Mouse (Mus musculus): Measurements from ENCODE around the gene Khdc3. TPM values are rescaled to one million over a fixed set of nuclear protein-coding genes. Genes with fewer than 3 reads are reported as not detected.

Gene Khdc3
- total and polyA plus RNA-seq, 3 experiments, result not detected

- DNase-seq (ENCODE audit: low read depth, low spot score), result peak; percentile 90
- peak overlapping the region; percentile 35 for H3K9ac ChIP-seq (ENCODE audit: control insufficient read depth, low read depth, low read length, poor library complexity, severe bottlenecking)
- H3K4me3 ChIP-seq (ENCODE audit: control insufficient read depth in 1 of 2, insufficient read depth in 1 of 2, low read depth in 2 of 2, low read length in 2 of 2), result peak overlapping the region; percentile 7 to 19; a peak in 3 of 4 replicates
- H3K27ac ChIP-seq (ENCODE audit: control insufficient read depth, low read depth, low read length), result peak overlapping the region; percentile 85
- peaks cover 11 to 21% of the 10 kb centered on the region in 2 experiments for H3K4me1 ChIP-seq (ENCODE audit: control insufficient read depth in 1 of 2, insufficient read depth in 2 of 2, low read length in 2 of 2)
- H3K36me3 ChIP-seq (ENCODE audit: control insufficient read depth in 1 of 2, insufficient read depth in 2 of 2, low read length in 2 of 2), result peaks cover 0 to 13% of the 10 kb centered on the region in 2 experiments; a peak in 2 of 4 replicates
- no peaks in the 10 kb centered on the region for H3K27me3 ChIP-seq (ENCODE audit: control insufficient read depth in 1 of 2, insufficient read depth in 2 of 2, low read length in 2 of 2)
- no peaks in the 10 kb centered on the region for H3K9me3 ChIP-seq (replicated peaks; ENCODE audit: insufficient read depth, low read length)
- H3K79me2 ChIP-seq (ENCODE audit: control insufficient read depth, insufficient read depth, low read length, poor library complexity), result no peaks in the 10 kb centered on the region
- TF ChIP-seq SIN3A (IDR thresholded peaks at IDR 0.05; ENCODE audit: low read length), result peak; percentile 83; the same call in 1 of the 2 replicates
- TF ChIP-seq MEF2A (IDR thresholded peaks at IDR 0.05; ENCODE audit: extremely low read depth, insufficient replicate concordance, low read depth, low read length, poor library complexity, severe bottlenecking), result peak; percentile 73; the same call in 1 of the 2 replicates
- no peak for TF ChIP-seq ZMIZ1 (IDR thresholded peaks at IDR 0.05; ENCODE audit: low read depth, low read length)
- TF ChIP-seq POLR2AphosphoS2 (IDR thresholded peaks at IDR 0.05; ENCODE audit: low read length), result no peak
- TF ChIP-seq MAX (IDR thresholded peaks at IDR 0.05; ENCODE audit: low read length), result peak; percentile 96
- no peak for TF ChIP-seq RAD21 (IDR thresholded peaks at IDR 0.05; ENCODE audit: low read depth, low read length)
- peak; percentile 75 for TF ChIP-seq TBP (IDR thresholded peaks at IDR 0.05; ENCODE audit: low read depth, low read length)
- peak; percentile 84 to 90 for TF ChIP-seq EP300 (IDR thresholded peaks at IDR 0.05; ENCODE audit: low read depth in 1 of 2, low read length in 2 of 2)
- TF ChIP-seq ZC3H11A (IDR thresholded peaks at IDR 0.05; ENCODE audit: low read depth, low read length), result no peak
- TF ChIP-seq ZKSCAN1 (IDR thresholded peaks at IDR 0.05; ENCODE audit: low read depth, low read length), result no peak
- TF ChIP-seq TAL1 (IDR thresholded peaks at IDR 0.05; ENCODE audit: low read length), result no peak
- TF ChIP-seq ELF1 (IDR thresholded peaks at IDR 0.05; ENCODE audit: low read depth, low read length), result peak; percentile 65
- TF ChIP-seq CTCF (IDR thresholded peaks at IDR 0.05 in 2 of 3, conservative IDR thresholded peaks at IDR 0.05 in 1 of 3; ENCODE audit: control insufficient read depth in 1 of 3, insufficient read depth in 1 of 3, low read depth in 2 of 3, low read length in 3 of 3, poor library complexity in 1 of 3, severe bottlenecking in 1 of 3), result no peak
- no peak for TF ChIP-seq SMC3 (IDR thresholded peaks at IDR 0.05; ENCODE audit: low read depth, low read length)
- TF ChIP-seq MYB (IDR thresholded peaks at IDR 0.05; ENCODE audit: low read depth, low read length), result peak; percentile 53; the same call in 1 of the 2 replicates
- TF ChIP-seq MXI1 (IDR thresholded peaks at IDR 0.05; ENCODE audit: low read depth, low read length), result peak; percentile 81
- peak; percentile 54 for TF ChIP-seq NELFE (IDR thresholded peaks at IDR 0.05; ENCODE audit: low read depth, low read length)
- peak; percentile 67; the same call in 1 of the 2 replicates for TF ChIP-seq TCF12 (IDR thresholded peaks at IDR 0.05; ENCODE audit: low read depth, low read length)
- TF ChIP-seq NRF1 (IDR thresholded peaks at IDR 0.05; ENCODE audit: insufficient read depth, low read depth, low read length, poor library complexity, severe bottlenecking), result no peak
- peak in 1 of 2 experiments; percentile 49; a peak in 2 of 4 replicates for TF ChIP-seq POLR2A (IDR thresholded peaks at IDR 0.05; ENCODE audit: control insufficient read depth in 1 of 2, insufficient read depth in 1 of 2, low read depth in 1 of 2, low read length in 2 of 2, poor library complexity in 1 of 2)
- no peak for TF ChIP-seq POLR2AphosphoS5 (IDR thresholded peaks at IDR 0.05; ENCODE audit: borderline replicate concordance, low read depth, low read length)
- peak; percentile 32 to 78; a peak in 2 of 4 replicates for TF ChIP-seq USF2 (IDR thresholded peaks at IDR 0.05; ENCODE audit: borderline replicate concordance in 1 of 2, insufficient read depth in 1 of 2, low read depth in 1 of 2, low read length in 2 of 2)
- TF ChIP-seq ZNF384 (IDR thresholded peaks at IDR 0.05; ENCODE audit: low read depth, low read length), result no peak
- TF ChIP-seq CHD1 (IDR thresholded peaks at IDR 0.05; ENCODE audit: low read depth, low read length), result no peak
- TF ChIP-seq KAT2A (conservative IDR thresholded peaks at IDR 0.05; ENCODE audit: low read depth, low read length), result no peak
- TF ChIP-seq BHLHE40 (IDR thresholded peaks at IDR 0.05; ENCODE audit: borderline replicate concordance, low read depth, low read length), result peak; percentile 97
- peak; percentile 62; the same call in 1 of the 2 replicates for TF ChIP-seq HCFC1 (IDR thresholded peaks at IDR 0.05; ENCODE audit: low read depth, low read length)
- peak; percentile 83 for TF ChIP-seq ETS1 (IDR thresholded peaks at IDR 0.05; ENCODE audit: low read depth, low read length)
- TF ChIP-seq E2F4 (IDR thresholded peaks at IDR 0.05; ENCODE audit: borderline replicate concordance, low read depth, low read length), result no peak
- TF ChIP-seq USF1 (IDR thresholded peaks at IDR 0.05; ENCODE audit: low read depth, low read length), result peak; percentile 95
- peak; percentile 91 for TF ChIP-seq GATA1 (IDR thresholded peaks at IDR 0.05; ENCODE audit: low read depth, low read length)
- peak; percentile 96 for TF ChIP-seq MYC (IDR thresholded peaks at IDR 0.05; ENCODE audit: low read depth, low read length)
- TF ChIP-seq RCOR1 (IDR thresholded peaks at IDR 0.05; ENCODE audit: low read depth, low read length), result peak; percentile 78
- TF ChIP-seq CHD2 (IDR thresholded peaks at IDR 0.05; ENCODE audit: low read length), result no peak; the same call in 1 of the 2 replicates
- no peak for TF ChIP-seq GABPA (IDR thresholded peaks at IDR 0.05; ENCODE audit: low read depth, low read length)
- peak; percentile 46; the same call in 1 of the 2 replicates for TF ChIP-seq JUND (IDR thresholded peaks at IDR 0.05; ENCODE audit: low read depth, low read length)
- 0 out of 2 replicates have a peak, but pooled peaks have one; percentile 25 for TF ChIP-seq MAZ (IDR thresholded peaks at IDR 0.05; ENCODE audit: low read depth, low read length)
These were observed 15.8 kb upstream of the Khdc3 start for GRCm38 (mm10) chr9:73085845-73086244.

All from MEL (cell line).